Mouse (Mus musculus) fat pad, adult 2 months (tissue): Measurements from ENCODE around the gene Prrt4.
"Not testable (repeated sequence)": the region's sequence is repeated elsewhere in the genome, so short reads cannot be mapped to it uniquely, and the experiment has no call there.

Experiments used
- DNase-seq: peaks from one replicate; pipeline ENCODE4 v3.0.0-alpha.2; 2011; ENCODE audit warnings: low read depth, low spot score; ENCODE audit errors: extremely low read depth

Gene Prrt4

GRCm38 (mm10) chr6:29178888-29179658 lies at the start of gene Prrt4:
Gene Prrt4 (minus strand): TSS chr6:29179584.
- no peak for DNase-seq

GRCm38 (mm10) chr6:29217717-29218116 lies 38.3 kb upstream of the Prrt4 start:
- not testable (repeated sequence) for DNase-seq

- no peak for DNase-seq
Measured at GRCm38 (mm10) chr6:29215881-29216501, 36.6 kb upstream of the Prrt4 start, which contains the start of gene Impdh1. Gene Impdh1 (minus strand): TSS chr6:29216364.

- no peak for DNase-seq
Measured at GRCm38 (mm10) chr6:29215181-29215580, 35.8 kb upstream of the Prrt4 start.

GRCm38 (mm10) chr6:29214776-29215175 lies 35.4 kb upstream of the Prrt4 start:
- DNase-seq: no peak

- no peak for DNase-seq
Measured at GRCm38 (mm10) chr6:29214245-29214644, 34.9 kb upstream of the Prrt4 start.

GRCm38 (mm10) chr6:29213436-29213835 lies 34.1 kb upstream of the Prrt4 start:
- no peak for DNase-seq

- no peak for DNase-seq
Measured at GRCm38 (mm10) chr6:29211806-29212492, 32.6 kb upstream of the Prrt4 start.

- DNase-seq: no peak
Measured at GRCm38 (mm10) chr6:29211146-29211545, 31.8 kb upstream of the Prrt4 start.

GRCm38 (mm10) chr6:29210231-29210936 lies 31.0 kb upstream of the Prrt4 start:
- DNase-seq: no peak

- DNase-seq: no peak
Measured at GRCm38 (mm10) chr6:29208178-29208577, 28.8 kb upstream of the Prrt4 start.

- no peak for DNase-seq
Measured at GRCm38 (mm10) chr6:29207017-29207416, 27.6 kb upstream of the Prrt4 start.

- DNase-seq: no peak
Measured at GRCm38 (mm10) chr6:29206006-29206405, 26.6 kb upstream of the Prrt4 start.

GRCm38 (mm10) chr6:29204932-29205614 lies 25.7 kb upstream of the Prrt4 start:
- DNase-seq: no peak

GRCm38 (mm10) chr6:29203861-29204585 lies 24.6 kb upstream of the Prrt4 start:
- DNase-seq: no peak

- no peak for DNase-seq
Measured at GRCm38 (mm10) chr6:29203096-29203495, 23.7 kb upstream of the Prrt4 start.

GRCm38 (mm10) chr6:29201988-29202387 lies 22.6 kb upstream of the Prrt4 start:
- DNase-seq: no peak

- DNase-seq: no peak
Measured at GRCm38 (mm10) chr6:29201341-29201740, 22.0 kb upstream of the Prrt4 start.

GRCm38 (mm10) chr6:29200496-29200895 lies 21.1 kb upstream of the Prrt4 start:
- DNase-seq: no peak
